Mouse (Mus musculus): ENCODE results near the gene Vmn2r124. TPM values are rescaled to one million over a fixed set of nuclear protein-coding genes. Genes with fewer than 3 reads are reported as not detected.

The Vmn2r124 gene
- total RNA-seq, 1 experiment, result not detected

Other genes starting within 250 kb of the Vmn2r124 start
- gene Spaca6, start 222.3 kb upstream of the Vmn2r124 start, total RNA-seq (2012; rRNA removed), result 12.7 and 16.6 TPM in 2 replicates
- 0.22 and 0.37 TPM in 2 replicates for gene Has1, start 194.2 kb upstream of the Vmn2r124 start, total RNA-seq (2012; rRNA removed)
- not detected in 2 replicates for gene Fpr1, start 165.5 kb upstream of the Vmn2r124 start, total RNA-seq (2012; rRNA removed)
- gene Fpr2, start 161.6 kb upstream of the Vmn2r124 start, total RNA-seq (2012; rRNA removed), result not detected in 2 replicates
- not detected in 2 replicates for gene Fpr3, start 161.6 kb upstream of the Vmn2r124 start, total RNA-seq (2012; rRNA removed)
- not detected in 2 replicates for gene Fpr-rs4, start 27.7 kb upstream of the Vmn2r124 start, total RNA-seq (2012; rRNA removed)
- not detected in 2 replicates for gene Vmn2r91, start 35.6 kb downstream of the Vmn2r124 start, total RNA-seq (2012; rRNA removed)
- gene Vmn2r92, start 102.5 kb downstream of the Vmn2r124 start, total RNA-seq (2012; rRNA removed), result not detected in 2 replicates
- under 0.01 and 0.04 TPM in 2 replicates for gene Vmn2r94, start 228.3 kb downstream of the Vmn2r124 start, total RNA-seq (2012; rRNA removed)
- not detected in 2 replicates for gene Vmn2r93, start 248.7 kb downstream of the Vmn2r124 start, total RNA-seq (2012; rRNA removed)